Mouse (Mus musculus): ENCODE measurements around the gene Fads1. TPM values are rescaled to one million over a fixed set of nuclear protein-coding genes. Genes with fewer than 3 reads are reported as not detected.

Fads1 gene
- polyA plus RNA-seq, 1 experiment from 2014 or later = 44.5 TPM

DNA sequence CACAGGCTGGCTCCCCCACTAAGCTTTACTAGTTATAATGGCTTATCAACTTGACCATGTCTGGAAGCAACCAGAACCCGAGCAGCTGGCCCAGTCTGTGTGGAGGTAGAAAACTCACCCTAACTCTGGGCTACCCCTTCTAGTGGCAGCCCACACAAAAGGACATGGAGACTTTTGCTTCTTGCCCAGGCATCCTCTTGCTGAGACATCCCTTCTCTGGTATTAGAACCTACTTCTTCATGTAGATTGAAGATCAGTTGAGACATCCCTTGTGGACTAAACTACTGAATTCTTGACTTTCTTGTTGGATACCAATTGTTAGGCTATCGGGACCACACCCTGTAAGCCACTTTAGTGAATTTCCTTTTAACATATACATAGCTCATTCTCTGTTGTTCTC lies 15.6 kb downstream of the Fads1 start:
- Histone ChIP-seq H3K4me3 (ENCODE audit: low read depth, low read length) (no peak overlapping the region), H3K4me1 (ENCODE audit: insufficient read depth, low read depth, low read length) (0 out of 2 replicates have a peak, but pooled peaks cover 2% of the 10 kb centered on the region), H3K9me3 (ENCODE audit: low read length) (no peaks in the 10 kb centered on the region), H3K27me3 (replicated peaks; ENCODE audit: insufficient read depth, low read length) (no peaks in the 10 kb centered on the region), H3K4me2 (replicated peaks; ENCODE audit: low read depth, low read length) (no peak overlapping the region), H3K9ac (replicated peaks; ENCODE audit: low read depth) (no peak overlapping the region), H3K36me3 (ENCODE audit: insufficient read depth, low read length) (peaks cover 18% of the 10 kb centered on the region; the same call in 1 of the 2 replicates), H3K27ac (ENCODE audit: low read length) (no peak overlapping the region)
- ATAC-seq = no peak
- 65% methylated on average over 2 of the region's 2 CpGs for WGBS
- no peak for DNase-seq (ENCODE audit: low spot score)
- TF ChIP-seq EP300 (IDR thresholded peaks at IDR 0.05) (no peak), CTCF (IDR thresholded peaks at IDR 0.05) (no peak)

DNA sequence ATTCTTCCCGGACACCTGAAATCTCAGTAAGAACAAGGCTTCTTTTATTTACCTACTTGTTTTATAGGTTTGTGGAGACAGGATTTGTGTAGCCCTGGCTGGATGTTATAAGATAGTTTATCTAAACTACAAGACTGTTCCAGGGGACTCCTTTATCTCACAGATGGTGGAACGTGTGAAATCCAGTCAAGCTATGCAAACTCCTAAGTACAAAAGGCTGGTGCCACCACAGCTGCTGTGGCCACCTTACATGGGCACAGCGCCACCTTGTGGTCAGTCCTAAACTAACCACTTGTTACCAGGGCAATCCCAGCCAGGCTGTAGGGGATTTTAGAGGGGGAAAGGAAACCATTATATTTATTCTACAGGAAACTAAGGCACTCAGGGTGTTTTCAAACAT lies 16.0 kb downstream of the Fads1 start:
- no peak overlapping the region for H3K27ac ChIP-seq (ENCODE audit: low read length)
- 27% methylated on average over 3 of the region's 3 CpGs for WGBS
- H3K36me3 ChIP-seq (ENCODE audit: insufficient read depth, low read length) = peaks cover 18% of the 10 kb centered on the region; the same call in 1 of the 2 replicates
- DNase-seq (ENCODE audit: low spot score) (peak; percentile 91), ATAC-seq (peak; percentile 52)
- no peaks in the 10 kb centered on the region for H3K9me3 ChIP-seq (ENCODE audit: low read length)
- TF ChIP-seq CTCF (IDR thresholded peaks at IDR 0.05) (peak; percentile 94), EP300 (IDR thresholded peaks at IDR 0.05) (no peak)
- 0 out of 2 replicates have a peak, but pooled peaks cover 3% of the 10 kb centered on the region for H3K4me1 ChIP-seq (ENCODE audit: insufficient read depth, low read depth, low read length)
- no peak overlapping the region for H3K4me3 ChIP-seq (ENCODE audit: low read depth, low read length)
- H3K9ac ChIP-seq (replicated peaks; ENCODE audit: low read depth) = no peak overlapping the region
- no peak overlapping the region for H3K4me2 ChIP-seq (replicated peaks; ENCODE audit: low read depth, low read length)
- no peaks in the 10 kb centered on the region for H3K27me3 ChIP-seq (replicated peaks; ENCODE audit: insufficient read depth, low read length)

DNA sequence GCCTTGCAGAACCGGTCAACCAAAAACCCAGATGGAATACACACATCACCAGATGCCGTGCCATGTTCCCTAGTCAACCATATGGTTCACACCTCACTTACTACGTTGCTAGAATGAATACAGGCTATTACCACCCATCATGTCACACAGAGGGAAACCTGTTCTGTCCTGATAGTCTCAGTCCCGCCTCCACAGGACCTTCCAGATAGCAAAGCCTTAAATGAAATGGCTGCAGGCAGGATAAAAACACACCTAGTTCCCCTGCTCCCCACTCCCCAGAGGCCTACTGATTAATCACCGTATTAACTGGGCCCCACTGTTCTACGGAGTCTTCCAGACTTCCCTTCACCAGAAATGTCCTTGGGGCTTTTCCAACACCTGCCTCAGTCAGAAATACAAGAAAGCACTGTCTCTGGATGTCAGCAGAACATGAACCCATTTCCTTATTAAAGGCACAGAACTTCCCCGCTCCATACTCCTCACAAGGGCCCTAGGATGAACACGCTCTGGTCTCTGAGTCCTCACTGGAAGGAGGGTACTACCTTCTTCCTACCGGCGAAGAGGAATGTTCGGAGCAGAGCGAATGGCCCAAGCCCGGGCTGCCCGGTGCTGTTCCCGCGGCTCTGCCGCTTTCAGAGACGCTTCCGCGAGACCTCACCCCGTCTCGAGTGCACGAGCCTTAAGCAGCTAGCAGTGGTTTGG lies 20.6 kb downstream of the Fads1 start:
- Histone ChIP-seq H3K4me2 (replicated peaks; ENCODE audit: low read depth, low read length) (peak overlapping the region; percentile 73), H3K4me1 (ENCODE audit: insufficient read depth, low read depth, low read length) (0 out of 2 replicates have a peak, but pooled peaks cover 3% of the 10 kb centered on the region), H3K9ac (replicated peaks; ENCODE audit: low read depth) (peak overlapping the region; percentile 74), H3K4me3 (ENCODE audit: low read depth, low read length) (peak overlapping the region; percentile 84), H3K27me3 (replicated peaks; ENCODE audit: insufficient read depth, low read length) (no peaks in the 10 kb centered on the region), H3K9me3 (ENCODE audit: low read length) (no peaks in the 10 kb centered on the region), H3K27ac (ENCODE audit: low read length) (peak overlapping the region; percentile 93), H3K36me3 (ENCODE audit: insufficient read depth, low read length) (peaks cover 28% of the 10 kb centered on the region)
- ATAC-seq (no peak), DNase-seq (ENCODE audit: low spot score) (no peak)
- TF ChIP-seq CTCF (IDR thresholded peaks at IDR 0.05) = no peak
- no peak for TF ChIP-seq EP300 (IDR thresholded peaks at IDR 0.05)
- WGBS = under 1% methylated on average over 23 of the region's 23 CpGs

DNA sequence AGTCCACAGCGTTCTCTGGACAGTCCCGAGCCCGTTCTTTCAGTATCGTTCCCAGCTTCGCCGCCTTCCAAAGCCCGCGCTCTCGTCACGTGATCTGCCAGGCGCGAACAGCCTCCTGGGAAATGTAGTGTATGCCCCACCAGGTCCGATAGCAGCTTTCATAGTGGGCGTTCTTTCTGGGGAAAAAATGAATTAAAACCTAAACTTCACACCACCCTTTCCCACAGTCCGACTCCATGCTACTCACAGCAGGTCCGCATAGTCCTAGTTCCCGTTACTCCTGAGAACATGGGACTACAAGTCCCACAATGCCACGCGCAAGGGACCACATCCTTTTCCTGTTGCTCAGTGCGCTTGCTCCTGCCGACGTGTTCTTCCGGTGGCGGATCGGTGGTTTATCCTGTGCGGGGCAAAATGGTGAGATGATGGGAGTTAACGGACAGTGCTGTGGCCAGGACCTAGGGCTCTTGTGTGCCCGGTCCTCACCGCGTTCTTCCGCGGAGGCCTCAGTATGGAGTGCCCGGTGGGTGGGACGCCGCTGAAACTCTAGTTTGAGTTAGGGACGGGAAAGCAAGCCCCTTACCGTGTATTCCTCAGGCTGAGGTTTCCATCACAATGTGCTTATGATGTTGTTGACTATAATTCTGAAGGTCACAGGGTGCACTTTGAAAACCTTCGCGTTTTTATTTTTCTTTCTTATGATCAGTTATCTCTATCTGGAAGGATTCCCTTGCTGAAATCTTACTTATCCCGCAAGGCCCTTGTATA lies 21.3 kb downstream of the Fads1 start, which contains the start of the genes Tmem258 and Fen1:
Gene Tmem258, plus strand, starts transcription at position 167 of the 768 bp plus-strand sequence.
Gene Fen1, minus strand, starts transcription at position 322 of the 768 bp plus-strand sequence.
- Histone ChIP-seq H3K4me1 (ENCODE audit: insufficient read depth, low read depth, low read length) (0 out of 2 replicates have a peak, but pooled peaks cover 3% of the 10 kb centered on the region), H3K4me2 (replicated peaks; ENCODE audit: low read depth, low read length) (peak within 1 kb of the TSS; percentile 73), H3K4me3 (ENCODE audit: low read depth, low read length) (peak within 1 kb of the TSS; percentile 84), H3K36me3 (ENCODE audit: insufficient read depth, low read length) (peaks cover 33% of the 10 kb centered on the region), H3K27ac (ENCODE audit: low read length) (peak within 1 kb of the TSS; percentile 93), H3K9me3 (ENCODE audit: low read length) (no peaks in the 10 kb centered on the region), H3K9ac (replicated peaks; ENCODE audit: low read depth) (peak within 1 kb of the TSS; percentile 74), H3K27me3 (replicated peaks; ENCODE audit: insufficient read depth, low read length) (no peaks in the 10 kb centered on the region)
- ATAC-seq = peak; percentile 92
- DNase-seq (ENCODE audit: low spot score) = peak; percentile 96
- under 1% methylated on average over 40 of the region's 40 CpGs for WGBS
- TF ChIP-seq CTCF (IDR thresholded peaks at IDR 0.05) = no peak
- TF ChIP-seq EP300 (IDR thresholded peaks at IDR 0.05) = no peak

DNA sequence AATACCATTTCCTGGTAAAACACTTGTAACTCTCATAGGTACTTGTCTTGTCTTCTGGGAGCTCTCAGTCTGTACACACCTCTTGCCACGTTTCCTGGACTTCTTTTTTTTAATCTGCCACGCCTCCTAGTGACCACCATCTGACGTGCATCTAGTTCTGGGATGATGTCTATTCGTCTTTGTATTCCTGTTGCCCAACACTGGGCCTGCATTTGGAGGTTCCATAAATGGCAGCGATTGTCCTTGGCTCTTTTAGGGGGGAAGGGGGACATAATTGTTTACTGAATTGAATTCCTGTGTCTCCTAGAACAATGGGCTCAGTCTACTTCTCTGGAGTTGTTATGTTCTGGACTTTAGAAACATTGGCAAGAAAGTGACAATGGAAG lies 21.9 kb downstream of the Fads1 start:
- Histone ChIP-seq H3K4me2 (replicated peaks; ENCODE audit: low read depth, low read length) (peak overlapping the region; percentile 73), H3K4me3 (ENCODE audit: low read depth, low read length) (peak overlapping the region; percentile 84), H3K27me3 (replicated peaks; ENCODE audit: insufficient read depth, low read length) (no peaks in the 10 kb centered on the region), H3K4me1 (ENCODE audit: insufficient read depth, low read depth, low read length) (0 out of 2 replicates have a peak, but pooled peaks cover 3% of the 10 kb centered on the region), H3K9ac (replicated peaks; ENCODE audit: low read depth) (peak overlapping the region; percentile 74), H3K9me3 (ENCODE audit: low read length) (no peaks in the 10 kb centered on the region), H3K36me3 (ENCODE audit: insufficient read depth, low read length) (peaks cover 35% of the 10 kb centered on the region), H3K27ac (ENCODE audit: low read length) (peak overlapping the region; percentile 93)
- 0% methylated on average over 5 of the region's 5 CpGs for WGBS
- TF ChIP-seq EP300 (IDR thresholded peaks at IDR 0.05) (peak; percentile 82; the same call in 1 of the 2 replicates), CTCF (IDR thresholded peaks at IDR 0.05) (peak; percentile 53)
- ATAC-seq = peak; percentile 69
- DNase-seq (ENCODE audit: low spot score) = peak; percentile 93

DNA sequence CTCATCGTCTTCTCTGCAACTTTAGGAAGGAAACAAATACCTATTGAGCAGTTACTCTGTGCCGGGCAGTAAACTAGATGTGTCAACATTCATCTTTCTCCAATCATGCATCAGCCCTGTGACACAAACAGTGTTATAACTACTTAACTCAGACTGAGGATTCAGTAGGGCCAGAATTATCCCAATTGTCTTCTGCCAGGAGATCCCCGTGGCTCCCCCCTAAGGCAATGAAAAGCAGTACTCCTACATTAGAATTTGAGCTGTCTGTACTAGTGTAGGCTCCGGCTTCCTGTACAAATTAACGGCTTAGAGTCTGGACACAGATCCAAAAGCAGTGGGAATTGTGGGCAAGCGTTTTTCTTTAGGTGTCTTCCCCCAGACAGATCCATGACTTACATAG lies 22.4 kb downstream of the Fads1 start:
- Histone ChIP-seq H3K27ac (ENCODE audit: low read length) (peak overlapping the region; percentile 93), H3K4me2 (replicated peaks; ENCODE audit: low read depth, low read length) (peak overlapping the region; percentile 73; the same call in 1 of the 2 replicates), H3K9ac (replicated peaks; ENCODE audit: low read depth) (no peak overlapping the region), H3K36me3 (ENCODE audit: insufficient read depth, low read length) (peaks cover 35% of the 10 kb centered on the region), H3K9me3 (ENCODE audit: low read length) (no peaks in the 10 kb centered on the region), H3K4me1 (ENCODE audit: insufficient read depth, low read depth, low read length) (0 out of 2 replicates have a peak, but pooled peaks cover 3% of the 10 kb centered on the region), H3K4me3 (ENCODE audit: low read depth, low read length) (no peak overlapping the region), H3K27me3 (replicated peaks; ENCODE audit: insufficient read depth, low read length) (no peaks in the 10 kb centered on the region)
- DNase-seq (ENCODE audit: low spot score) (peak; percentile 54), ATAC-seq (peak; percentile 38)
- TF ChIP-seq EP300 (IDR thresholded peaks at IDR 0.05) = no peak
- peak; percentile 40 for TF ChIP-seq CTCF (IDR thresholded peaks at IDR 0.05)
- 47% methylated on average over 6 of the region's 6 CpGs for WGBS
